Mouse (Mus musculus) kidney, embryonic 14.5 days (tissue): Measurements from ENCODE around the gene Lin7a. TPM values are rescaled to one million over a fixed set of nuclear protein-coding genes. Genes with fewer than 3 reads are reported as not detected.

Experiments used
- ATAC-seq: fragments of 200-750 bp; cut with Nextera tagmentation; 2 replicates; pipeline ENCODE4 v1.8.0; 2017; ENCODE audit warnings: moderate number of reproducible peaks, mild to moderate bottlenecking, moderate TSS enrichment, moderate library complexity; ENCODE audit not compliant: low FRiP score, low TSS enrichment
- H3K27ac ChIP-seq: fragments of 300-500 bp; sonication (generic); 2 replicates; pipeline ENCODE4 v1.5.1; 2014; ENCODE audit warnings: low read depth, mild to moderate bottlenecking, low read length, moderate library complexity, mixed read lengths
- H3K27me3 ChIP-seq: fragments of 300-500 bp; sonication (generic); 2 replicates; pipeline ENCODE4 v1.6.1; 2014; ENCODE audit warnings: mild to moderate bottlenecking, low read length; ENCODE audit not compliant: control insufficient read depth, insufficient read depth
- H3K36me3 ChIP-seq: fragments of 300-500 bp; sonication (generic); 2 replicates; pipeline ENCODE4 v1.6.1; 2014; ENCODE audit warnings: low read length, mixed read lengths; ENCODE audit not compliant: control insufficient read depth, insufficient read depth
- H3K4me1 ChIP-seq: fragments of 300-500 bp; sonication (generic); 2 replicates; pipeline ENCODE4 v1.6.1; 2014; ENCODE audit warnings: low read length, mixed read lengths; ENCODE audit not compliant: control insufficient read depth, insufficient read depth
- H3K4me2 ChIP-seq: fragments of 300-500 bp; sonication (generic); replicated peaks from 2 replicates; pipeline ENCODE4 v1.6.1; 2014; ENCODE audit warnings: low read depth, mild to moderate bottlenecking, low read length
- H3K4me3 ChIP-seq: fragments of 300-500 bp; sonication (generic); 2 replicates; pipeline ENCODE4 v1.5.1; 2014; ENCODE audit warnings: mild to moderate bottlenecking, low read length
- H3K9ac ChIP-seq: fragments of 300-500 bp; sonication (generic); 2 replicates; pipeline ENCODE4 v1.6.1; 2014; ENCODE audit warnings: low read depth, mild to moderate bottlenecking, low read length, moderate library complexity
- H3K9me3 ChIP-seq: fragments of 300-500 bp; sonication (generic); 2 replicates; pipeline ENCODE4 v1.6.1; 2016; ENCODE audit warnings: low read length; ENCODE audit not compliant: control insufficient read depth
- WGBS: fragments of 180-500 bp; shearing (Covaris S2); extraction: QIAGEN DNeasy Blood & Tissue Kit; methylation state at CpG from one replicate; pipeline ENCODE4 v1.1.7; 2014; 5-methylcytosine and 5-hydroxymethylcytosine counted together
- polyA plus RNA-seq: library from polyadenylated mRNA; unstranded; fragments of >200 nt; fragmentation: Nextera tagmentation; extraction: Ambion mirVana; gene quantifications from 2 replicates; pipeline ENCODE4 v1.2.1, GENCODE M21; 2014

Gene Lin7a
- polyA plus RNA-seq, 1 experiment from 2014 or later: 2.7 TPM

- H3K4me1 ChIP-seq: 0 out of 2 replicates have a peak, but pooled peaks cover 3% of the 10 kb centered on the region
- H3K9me3 ChIP-seq: no peaks in the 10 kb centered on the region
- 0 out of 2 replicates have a peak, but pooled peaks cover 5% of the 10 kb centered on the region for H3K27me3 ChIP-seq
- no peak overlapping the region for H3K9ac ChIP-seq
- no peak overlapping the region for H3K27ac ChIP-seq
- no peaks in the 10 kb centered on the region for H3K36me3 ChIP-seq
- WGBS: 56% methylated on average over 3 of the region's 3 CpGs
- H3K4me3 ChIP-seq: no peak overlapping the region
- ATAC-seq: no peak
- no peak overlapping the region for H3K4me2 ChIP-seq
These were observed 3.3 kb downstream of the Lin7a start for GRCm38 (mm10) chr10:107274785-107275184.

- Histone ChIP-seq H3K27me3 (0 out of 2 replicates have a peak, but pooled peaks cover 5% of the 10 kb centered on the region), H3K9ac (no peak overlapping the region), H3K4me2 (no peak overlapping the region), H3K27ac (no peak overlapping the region), H3K4me1 (0 out of 2 replicates have a peak, but pooled peaks cover 3% of the 10 kb centered on the region), H3K9me3 (no peaks in the 10 kb centered on the region), H3K4me3 (no peak overlapping the region), H3K36me3 (no peaks in the 10 kb centered on the region)
- WGBS: 73% methylated on average over 2 of the region's 2 CpGs
- no peak for ATAC-seq
These were observed 5.2 kb downstream of the Lin7a start for GRCm38 (mm10) chr10:107276647-107277046.

- 73% methylated on average over 7 of the region's 7 CpGs for WGBS
- no peak overlapping the region for H3K4me2 ChIP-seq
These were observed 22.6 kb downstream of the Lin7a start for GRCm38 (mm10) chr10:107293934-107294664.

GRCm38 (mm10) chr10:107300587-107301248 is 29.2 kb downstream of the Lin7a start:
- no peaks in the 10 kb centered on the region for H3K9me3 ChIP-seq
- H3K9ac ChIP-seq: no peak overlapping the region
- peak; percentile 69; the same call in 1 of the 2 replicates for ATAC-seq
- no peak overlapping the region for H3K27ac ChIP-seq
- H3K4me3 ChIP-seq: no peak overlapping the region
- no peaks in the 10 kb centered on the region for H3K27me3 ChIP-seq
- no peak overlapping the region for H3K4me2 ChIP-seq
- no peaks in the 10 kb centered on the region for H3K36me3 ChIP-seq
- no peaks in the 10 kb centered on the region for H3K4me1 ChIP-seq
- 74% methylated on average over 2 of the region's 2 CpGs for WGBS

More at GRCm38 (mm10) chr10:107293934-107294664, 22.6 kb downstream of the Lin7a start:
- H3K4me1 ChIP-seq: no peaks in the 10 kb centered on the region
- no peak overlapping the region for H3K27ac ChIP-seq
- no peaks in the 10 kb centered on the region for H3K36me3 ChIP-seq
- H3K27me3 ChIP-seq: no peaks in the 10 kb centered on the region
- no peak for ATAC-seq
- no peak overlapping the region for H3K4me3 ChIP-seq
- no peaks in the 10 kb centered on the region for H3K9me3 ChIP-seq
- no peak overlapping the region for H3K9ac ChIP-seq

GRCm38 (mm10) chr10:107310964-107311490 is 39.5 kb downstream of the Lin7a start:
- ATAC-seq: no peak
- H3K4me1 ChIP-seq: no peaks in the 10 kb centered on the region
- H3K9me3 ChIP-seq: no peaks in the 10 kb centered on the region
- H3K4me3 ChIP-seq: no peak overlapping the region
- H3K9ac ChIP-seq: no peak overlapping the region
- 88% methylated on average over 5 of the region's 5 CpGs for WGBS
- H3K36me3 ChIP-seq: no peaks in the 10 kb centered on the region
- H3K4me2 ChIP-seq: no peak overlapping the region
- no peaks in the 10 kb centered on the region for H3K27me3 ChIP-seq
- H3K27ac ChIP-seq: no peak overlapping the region

GRCm38 (mm10) chr10:107312609-107313008 is 41.1 kb downstream of the Lin7a start:
- H3K36me3 ChIP-seq: no peaks in the 10 kb centered on the region
- WGBS: 88% methylated on average over 4 of the region's 4 CpGs
- ATAC-seq: no peak

GRCm38 (mm10) chr10:107313395-107313794 is 41.9 kb downstream of the Lin7a start:
- Histone ChIP-seq H3K9me3 (no peaks in the 10 kb centered on the region), H3K4me1 (no peaks in the 10 kb centered on the region), H3K27me3 (no peaks in the 10 kb centered on the region), H3K27ac (no peak overlapping the region), H3K4me3 (no peak overlapping the region), H3K36me3 (no peaks in the 10 kb centered on the region), H3K4me2 (no peak overlapping the region), H3K9ac (no peak overlapping the region)
- 21% methylated on average over 3 of the region's 3 CpGs for WGBS
- ATAC-seq: no peak

More at GRCm38 (mm10) chr10:107312609-107313008, 41.1 kb downstream of the Lin7a start:
- Histone ChIP-seq H3K9ac (no peak overlapping the region), H3K4me3 (no peak overlapping the region), H3K4me1 (no peaks in the 10 kb centered on the region), H3K27ac (no peak overlapping the region), H3K27me3 (no peaks in the 10 kb centered on the region), H3K4me2 (no peak overlapping the region), H3K9me3 (no peaks in the 10 kb centered on the region)

GRCm38 (mm10) chr10:107315251-107315650 is 43.8 kb downstream of the Lin7a start:
- Histone ChIP-seq H3K27ac (no peak overlapping the region), H3K9me3 (no peaks in the 10 kb centered on the region), H3K27me3 (no peaks in the 10 kb centered on the region), H3K36me3 (no peaks in the 10 kb centered on the region), H3K4me2 (no peak overlapping the region), H3K4me1 (no peaks in the 10 kb centered on the region), H3K9ac (no peak overlapping the region), H3K4me3 (no peak overlapping the region)
- no peak for ATAC-seq

GRCm38 (mm10) chr10:107315681-107316080 is 44.2 kb downstream of the Lin7a start:
- Histone ChIP-seq H3K9ac (no peak overlapping the region), H3K36me3 (no peaks in the 10 kb centered on the region), H3K4me3 (no peak overlapping the region), H3K27me3 (no peaks in the 10 kb centered on the region), H3K4me2 (no peak overlapping the region), H3K9me3 (no peaks in the 10 kb centered on the region), H3K27ac (no peak overlapping the region), H3K4me1 (no peaks in the 10 kb centered on the region)
- 80% methylated on average over 5 of the region's 5 CpGs for WGBS
- ATAC-seq: no peak
